Mouse (Mus musculus) telencephalon, adult 2 months (tissue): ENCODE data around the gene Clec1a.

Experiments used
- DNase-seq: peaks from one replicate; pipeline ENCODE4 v3.0.0-alpha.2; 2011; ENCODE audit warnings: low read depth, low spot score

Clec1a gene

DNA sequence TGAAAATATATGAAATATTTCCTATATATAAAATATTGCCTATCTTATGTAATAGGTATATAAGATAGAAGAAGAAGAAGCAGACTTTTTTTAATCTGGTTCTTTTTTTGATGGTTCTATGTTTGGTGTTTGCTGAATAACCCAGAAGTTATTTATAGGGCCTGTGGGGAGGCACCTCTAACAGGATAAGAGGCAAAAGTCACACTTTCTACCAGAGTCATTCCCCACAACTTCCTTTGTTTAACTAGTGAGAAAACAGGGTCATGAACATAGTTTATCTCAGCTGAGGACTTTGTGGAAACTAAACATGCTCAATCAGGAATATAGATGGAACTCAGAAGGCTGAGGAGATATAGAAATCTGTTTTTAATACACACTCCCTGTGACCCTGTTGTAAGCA is 45.8 kb downstream of the Clec1a start:
- no peak for DNase-seq

DNA sequence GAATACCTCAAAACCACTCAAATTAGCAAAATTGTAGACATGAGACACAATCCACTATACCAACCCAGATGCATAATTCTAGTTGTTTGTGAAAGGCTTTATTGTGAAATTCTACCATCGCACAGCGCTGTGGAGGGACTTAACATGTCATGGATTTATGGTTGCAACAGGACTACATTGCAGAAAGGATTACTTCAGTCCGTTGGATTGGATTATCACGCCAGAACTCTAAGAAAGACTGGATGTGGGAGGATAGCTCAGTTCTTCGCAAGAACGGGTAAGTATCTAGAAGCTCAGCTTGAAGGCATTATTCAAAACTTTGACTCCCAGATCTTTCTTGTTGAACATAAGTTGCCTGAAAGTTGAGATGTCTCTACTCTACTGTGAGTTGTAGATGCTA is 48.4 kb downstream of the Clec1a start:
- DNase-seq = no peak

DNA sequence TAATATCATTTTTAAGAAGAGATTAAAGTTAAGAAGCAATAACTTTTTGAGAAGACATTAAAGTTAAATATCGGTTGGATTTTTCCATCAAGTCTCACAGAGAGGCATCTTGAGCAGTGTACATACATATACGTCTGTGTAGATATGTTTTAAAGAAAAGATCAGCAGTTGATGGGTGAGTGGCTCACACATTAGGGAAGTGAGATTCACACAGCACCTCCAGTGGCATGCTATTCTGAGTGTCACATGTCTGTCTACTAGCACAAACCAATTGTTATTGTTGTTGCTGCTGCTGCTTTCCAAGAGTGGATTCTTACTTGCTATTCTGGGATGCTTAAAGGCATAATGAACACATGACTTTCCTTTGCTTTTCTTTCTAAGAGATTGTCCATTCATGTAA is 49.4 kb downstream of the Clec1a start:
- DNase-seq = no peak

DNA sequence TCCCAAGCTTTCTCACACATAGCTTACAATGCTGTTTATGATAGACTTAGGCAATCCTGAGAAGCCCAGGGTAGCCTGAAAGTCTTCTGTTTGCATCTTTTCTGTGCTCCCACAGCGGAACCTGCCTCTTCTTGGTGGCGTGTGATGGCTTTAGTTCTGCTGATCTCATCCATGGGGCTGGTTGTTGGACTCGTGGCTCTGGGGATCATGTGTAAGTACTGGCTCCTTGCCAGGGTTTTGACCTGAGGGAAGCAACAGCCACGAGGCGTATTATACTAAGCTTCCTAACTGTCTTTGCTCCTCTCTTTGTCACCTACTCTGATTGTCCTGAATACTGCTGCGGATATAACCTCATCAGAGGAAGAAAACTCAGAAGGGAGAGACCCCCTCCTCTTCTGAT is 51.9 kb downstream of the Clec1a start:
- DNase-seq = no peak

DNA sequence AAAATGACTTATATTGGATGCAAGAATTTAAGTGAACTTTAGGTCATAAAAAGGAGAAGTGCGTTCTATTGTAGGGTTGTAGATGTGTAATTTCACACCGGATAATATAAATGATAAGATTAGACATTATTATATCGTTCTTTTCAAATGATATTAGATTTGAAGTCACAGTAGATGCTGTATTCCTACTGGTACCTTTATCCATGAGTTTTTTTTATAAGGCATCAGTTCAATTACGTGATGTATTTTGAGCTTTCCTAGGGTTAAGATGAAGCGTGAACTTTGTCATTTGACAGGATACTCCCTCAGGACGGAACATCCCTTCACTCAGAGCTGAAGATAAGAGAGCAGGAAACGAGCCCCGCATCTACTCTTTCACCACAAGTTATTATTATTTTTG is 54.8 kb downstream of the Clec1a start, which contains the start of gene Clec1b:
Gene Clec1b, plus strand, starts transcription at position 301 of the 400 bp plus-strand sequence.
- DNase-seq = no peak

DNA sequence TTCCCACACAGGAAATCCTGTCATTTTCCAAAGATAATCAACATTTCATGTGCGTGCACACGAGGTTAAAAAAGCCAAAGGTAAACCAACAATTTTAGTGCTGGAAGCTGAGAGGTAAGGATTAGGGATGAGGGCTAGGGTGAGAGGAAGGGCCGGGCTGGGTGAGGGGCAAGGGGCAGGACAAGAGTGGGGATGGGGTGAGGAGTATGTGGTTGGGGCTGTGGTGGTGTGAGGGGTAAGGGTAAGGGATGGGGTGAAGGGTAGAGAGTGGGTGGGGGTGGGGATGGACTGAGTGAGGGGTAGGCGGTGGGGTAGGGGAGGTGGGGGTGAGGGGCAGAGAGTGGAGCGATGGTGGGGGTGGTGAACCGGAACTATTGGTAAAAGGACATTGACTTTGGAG is 58.1 kb downstream of the Clec1a start:
- DNase-seq = no peak

DNA sequence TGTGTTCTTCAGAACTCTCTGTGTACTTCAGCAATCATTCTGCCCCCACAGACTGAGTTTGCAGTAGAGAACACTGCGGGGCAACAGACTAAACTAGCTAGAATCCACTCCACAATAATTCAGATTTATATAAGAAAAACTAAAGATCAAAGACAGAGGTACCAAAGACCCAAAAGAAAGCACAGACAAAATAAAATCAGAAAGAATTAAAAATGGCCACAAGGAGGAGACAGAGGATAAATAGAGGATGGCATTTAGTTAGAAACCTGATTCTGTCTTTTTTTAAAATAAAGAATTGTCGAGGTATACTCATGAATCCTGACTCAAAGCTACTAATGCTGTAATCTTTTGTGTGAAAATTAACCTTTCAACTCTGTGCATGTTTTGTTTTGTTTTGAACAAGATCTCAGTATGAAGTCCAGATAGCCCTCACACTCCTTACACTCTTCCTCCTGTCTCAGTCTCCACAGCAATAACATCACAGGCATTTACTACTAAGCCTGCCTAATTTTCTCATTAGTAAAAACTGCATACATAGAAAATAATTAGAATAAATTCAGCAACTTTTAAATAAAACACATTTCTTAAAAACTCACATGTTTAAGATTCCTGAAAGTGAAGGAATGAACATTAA is 58.6 kb downstream of the Clec1a start:
- no peak for DNase-seq

DNA sequence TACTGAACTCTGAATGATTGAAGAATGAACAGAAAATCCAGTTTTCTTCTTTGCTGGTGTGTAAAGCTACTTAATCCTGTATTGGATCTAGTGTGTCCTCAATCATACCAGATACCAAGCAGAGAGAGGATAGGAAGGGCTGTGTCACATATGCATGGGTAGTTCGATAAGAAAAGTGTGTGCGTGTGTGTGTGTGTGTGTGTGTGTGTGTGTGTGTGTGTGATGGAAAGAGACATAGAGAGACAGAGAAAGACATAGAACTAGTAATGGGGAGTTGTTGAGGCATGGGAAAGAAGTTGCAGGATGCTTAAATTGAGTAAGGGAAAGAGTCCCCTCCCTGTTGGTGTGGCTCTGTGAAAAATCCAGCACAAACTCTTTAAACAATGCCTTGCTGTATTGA is 66.0 kb downstream of the Clec1a start, which contains the start of gene Clec12b:
Gene Clec12b, minus strand, starts transcription at position 101 of the 400 bp plus-strand sequence.
- no peak for DNase-seq

DNA sequence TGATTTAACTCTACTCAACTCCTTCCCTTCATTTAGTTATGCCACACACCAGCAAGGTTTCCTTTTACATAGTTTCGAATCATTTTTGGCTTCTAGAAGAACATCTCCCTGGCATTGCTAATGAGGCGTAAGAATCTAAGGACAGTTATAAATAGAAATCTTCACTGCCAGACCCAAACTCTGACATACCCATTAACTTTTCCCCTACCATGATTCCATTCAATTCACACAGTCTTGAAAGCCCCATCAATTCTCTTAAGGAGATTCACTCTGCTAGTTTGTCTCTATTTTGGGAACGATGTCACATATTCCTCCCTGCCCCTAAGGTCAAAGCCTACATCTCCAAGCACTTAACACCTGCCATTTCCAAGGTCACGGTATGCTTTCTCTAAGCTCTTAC is 66.8 kb downstream of the Clec1a start:
- no peak for DNase-seq

DNA sequence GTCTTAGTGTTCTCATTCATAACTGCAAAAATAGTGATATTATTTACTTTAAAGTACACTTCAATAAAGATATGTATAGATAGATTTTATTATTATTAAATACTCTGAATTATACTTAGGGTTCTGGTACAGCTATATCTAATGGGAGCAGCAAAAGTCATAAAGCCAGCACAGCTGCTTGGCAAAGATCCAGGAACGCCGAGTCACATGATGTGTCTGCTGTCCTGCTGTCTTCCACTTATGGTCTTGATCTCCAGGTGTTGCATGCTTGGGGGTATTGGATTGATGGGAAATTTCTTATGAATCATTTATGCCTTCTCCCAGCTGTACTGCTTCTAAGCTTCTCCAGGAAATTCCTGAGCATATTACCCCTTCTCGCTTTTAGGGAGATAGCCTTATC is 68.3 kb downstream of the Clec1a start:
- DNase-seq = no peak

DNA sequence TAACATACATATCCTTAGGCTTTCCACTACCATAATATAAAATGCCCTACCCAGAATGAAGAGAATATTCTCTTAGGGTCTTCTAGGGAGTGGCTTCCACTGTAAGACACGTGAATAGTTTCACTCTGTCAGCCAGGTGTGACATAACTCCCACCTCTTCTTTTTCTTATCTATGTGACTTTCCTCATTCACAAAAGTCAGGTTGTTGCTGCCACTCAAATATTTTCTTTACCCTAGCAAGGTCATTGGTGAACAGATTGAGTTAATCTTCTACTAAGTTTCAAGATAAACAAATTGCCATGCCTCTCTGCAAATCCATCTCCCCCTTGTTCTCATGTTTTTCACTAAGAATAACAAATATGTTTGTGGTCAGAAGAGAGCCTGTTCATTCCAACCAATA is 70.1 kb downstream of the Clec1a start:
- no peak for DNase-seq

DNA sequence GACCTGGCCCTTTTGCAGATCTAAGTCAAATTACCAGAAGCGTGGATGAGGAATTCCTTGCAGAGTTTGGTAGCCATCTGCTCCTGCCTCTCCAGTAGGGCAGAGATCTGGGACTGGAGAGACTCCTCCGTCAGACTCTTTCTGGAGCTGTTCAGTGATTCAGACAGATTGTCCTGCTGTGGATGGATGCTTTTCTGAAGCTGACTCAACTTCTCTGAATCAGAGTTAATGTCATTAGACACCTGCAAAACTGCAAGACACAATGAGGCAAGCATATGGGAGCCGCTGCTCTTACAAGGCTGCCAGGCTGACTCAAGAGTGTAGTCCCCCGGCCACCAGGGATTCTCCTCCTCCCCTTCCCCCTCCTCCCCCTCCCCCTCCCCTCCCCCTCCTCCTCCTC is 71.3 kb downstream of the Clec1a start:
- no peak for DNase-seq

DNA sequence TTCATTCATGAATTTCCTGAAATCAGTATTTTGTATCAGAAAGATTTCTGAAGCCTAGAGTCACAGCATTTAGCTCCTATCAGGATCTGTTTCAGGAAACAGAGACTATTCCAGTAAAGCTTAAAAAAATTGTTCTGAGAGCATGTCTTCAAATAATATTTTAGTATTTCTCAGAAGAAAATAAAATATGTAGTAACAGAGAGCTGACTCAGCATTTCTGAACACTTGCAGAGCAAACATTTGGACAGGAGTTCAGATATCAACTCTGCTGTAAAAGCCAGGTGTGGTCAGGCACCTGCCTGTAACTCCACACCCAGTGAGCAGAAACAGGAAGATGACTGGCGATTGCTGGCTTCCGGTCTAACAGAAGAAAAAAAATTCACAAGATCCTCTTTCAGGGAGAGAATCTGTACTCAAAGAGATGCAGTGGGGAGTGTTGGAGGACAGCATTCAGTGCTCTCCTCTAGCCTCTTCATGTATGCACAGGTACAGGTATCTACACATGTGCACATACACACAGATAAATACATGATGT is 76.8 kb downstream of the Clec1a start:
- DNase-seq = no peak
